Mouse (Mus musculus): ENCODE data around the gene Isy1.

DNA sequence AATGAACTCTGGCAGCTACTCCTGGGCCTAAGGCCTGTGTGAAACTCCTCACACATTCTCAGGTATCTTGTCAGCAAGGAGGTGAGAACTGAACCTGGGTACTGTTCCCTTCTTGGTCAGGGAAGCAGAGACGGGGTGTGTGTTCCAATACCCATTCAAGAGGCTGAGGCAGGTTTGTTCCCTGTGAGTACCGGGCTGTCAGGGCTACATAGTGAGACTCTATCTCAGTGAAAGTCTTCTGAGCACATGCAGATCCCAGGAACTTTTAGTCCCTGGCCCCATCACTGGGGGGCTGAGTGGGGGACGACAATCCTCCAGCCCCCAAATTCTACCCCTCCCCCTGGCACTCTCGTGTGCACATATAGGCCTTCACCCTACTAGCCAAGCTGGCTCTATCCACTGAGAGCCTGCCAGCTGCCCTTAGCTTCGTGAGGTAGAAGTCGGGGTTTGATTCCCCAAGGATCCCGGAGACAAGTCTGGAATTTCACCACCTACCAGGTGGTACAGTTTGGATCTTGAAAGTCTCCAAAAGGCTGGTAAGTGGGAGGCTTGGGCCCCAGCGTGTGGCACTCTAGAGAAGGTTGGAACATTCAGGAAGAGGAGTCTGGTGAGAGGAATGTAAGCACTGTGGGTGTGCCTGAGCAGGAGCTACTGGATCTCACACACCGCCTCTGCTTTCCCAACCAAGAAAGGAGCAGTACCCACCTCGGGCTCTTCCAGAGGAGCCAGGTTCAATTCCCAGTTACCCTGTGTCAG lies 57.9 kb downstream of the Isy1 start:
- no peak for TF ChIP-seq CTCF (IDR thresholded peaks at IDR 0.05; ENCODE audit: low read depth)
- no peak for TF ChIP-seq EP300 (IDR thresholded peaks at IDR 0.05; ENCODE audit: low read depth)

Measured in heart, postnatal 0 days (tissue).